Comparison of ENCODE assay signal across 16 mouse cellular contexts in genomic region chr7:82895606-82896005, GRCm38 (mm10). TPM values are rescaled to one million over a fixed set of nuclear protein-coding genes. Genes with fewer than 3 reads are reported as not detected.
DNase-seq lines count a peak whose midpoint lies in the region; ATAC-seq and TF ChIP-seq lines count a peak whose summit lies in the region.
"Had no signal": no experiment of that assay in that cellular context is flagged by ENCODE, and none has a peak within 500 bp of the region (broad histone marks: within the 10 kb centered on the region; RNA-seq: fewer than 3 reads in every experiment).

No protein-coding gene starts in this region.

- no peaks in the 10 kb centered on the region for H3K36me3 ChIP-seq in lung, embryonic 14.5 days (ENCODE audit: insufficient read depth)
- H3K36me3 ChIP-seq in lung, postnatal 0 days (ENCODE audit: insufficient read depth, low read length): no peaks in the 10 kb centered on the region
- H3K36me3 ChIP-seq in liver, embryonic 12.5 days: no peaks in the 10 kb centered on the region
- H3K36me3 ChIP-seq: heart, embryonic 13.5 days; intestine, embryonic 15.5 days; limb, embryonic 10.5 days; liver, embryonic 15.5 days; midbrain, embryonic 12.5 days had no signal

- no peaks in the 10 kb centered on the region for H3K4me1 ChIP-seq in lung, embryonic 14.5 days (ENCODE audit: insufficient read depth)
- H3K4me1 ChIP-seq in lung, postnatal 0 days (ENCODE audit: insufficient read depth, low read depth, low read length): no peaks in the 10 kb centered on the region
- H3K4me1 ChIP-seq in liver, embryonic 12.5 days: no peaks in the 10 kb centered on the region
- H3K4me1 ChIP-seq: intestine, embryonic 15.5 days; liver, embryonic 15.5 days; midbrain, embryonic 12.5 days had no signal

- no peak for TF ChIP-seq CTCF in lung, embryonic 14.5 days (IDR thresholded peaks at IDR 0.05; ENCODE audit: low read depth)
- no peak for TF ChIP-seq CTCF in lung, postnatal 0 days (IDR thresholded peaks at IDR 0.05)

- no peak overlapping the region for H3K4me2 ChIP-seq in lung, embryonic 14.5 days
- no peak overlapping the region for H3K4me2 ChIP-seq in lung, postnatal 0 days (replicated peaks; ENCODE audit: low read depth, low read length)
- H3K4me2 ChIP-seq in liver, embryonic 12.5 days: no peak overlapping the region
- H3K4me2 ChIP-seq: heart, embryonic 13.5 days; intestine, embryonic 15.5 days; liver, embryonic 15.5 days; midbrain, embryonic 12.5 days had no signal

- no peaks in the 10 kb centered on the region for H3K9me3 ChIP-seq in lung, embryonic 14.5 days (ENCODE audit: low read depth, low read length)
- H3K9me3 ChIP-seq in lung, postnatal 0 days (ENCODE audit: low read length): no peaks in the 10 kb centered on the region
- H3K9me3 ChIP-seq in liver, embryonic 12.5 days (replicated peaks): no peaks in the 10 kb centered on the region
- H3K9me3 ChIP-seq: heart, embryonic 13.5 days; intestine, embryonic 15.5 days; limb, embryonic 10.5 days; liver, embryonic 15.5 days; midbrain, embryonic 12.5 days had no signal

- H3K27me3 ChIP-seq in lung, embryonic 14.5 days (ENCODE audit: insufficient read depth, low read length): no peaks in the 10 kb centered on the region
- no peaks in the 10 kb centered on the region for H3K27me3 ChIP-seq in lung, postnatal 0 days (replicated peaks; ENCODE audit: insufficient read depth, low read length)
- H3K27me3 ChIP-seq in liver, embryonic 12.5 days (replicated peaks): no peaks in the 10 kb centered on the region
- H3K27me3 ChIP-seq: heart, embryonic 13.5 days; intestine, embryonic 15.5 days; liver, embryonic 15.5 days; midbrain, embryonic 12.5 days had no signal

- no peak for TF ChIP-seq EP300 in lung, postnatal 0 days (IDR thresholded peaks at IDR 0.05)

- no peak overlapping the region for H3K27ac ChIP-seq in lung, embryonic 14.5 days (ENCODE audit: low read depth)
- no peak overlapping the region for H3K27ac ChIP-seq in lung, postnatal 0 days (ENCODE audit: low read length)
- H3K27ac ChIP-seq in liver, embryonic 12.5 days: no peak overlapping the region
- H3K27ac ChIP-seq: heart, embryonic 13.5 days; intestine, embryonic 15.5 days; limb, embryonic 10.5 days; liver, embryonic 15.5 days; midbrain, embryonic 12.5 days had no signal

- WGBS in lung, embryonic 14.5 days: 34% methylated on average over 2 of the region's 2 CpGs
- 22% methylated on average over 2 of the region's 2 CpGs for WGBS in lung, postnatal 0 days
- 48% methylated on average over 2 of the region's 2 CpGs for WGBS in liver, embryonic 12.5 days (ENCODE audit: insufficient replicate concordance)

- peak; percentile 48 for DNase-seq in adrenal gland, adult 2 months
- DNase-seq in adrenal gland, adult 18-20 months (ENCODE audit: low spot score in 2 of 2): no peak
- DNase-seq in lung, embryonic 14.5 days: peak; percentile 59
- DNase-seq in lung, postnatal 0 days (ENCODE audit: low spot score): no peak
- DNase-seq in adipocyte (ENCODE audit: low spot score): peak; percentile 39
- peak; percentile 50 to 59 for DNase-seq in kidney, postnatal 25 days
- DNase-seq in urinary bladder, adult 18-20 months (ENCODE audit: low spot score in 2 of 2): no peak
- DNase-seq: B cell, adult 2 months; cerebellum, adult 11-12 months; thymus, adult 18-20 months had no signal

- no peak overlapping the region for H3K9ac ChIP-seq in lung, embryonic 14.5 days
- no peak overlapping the region for H3K9ac ChIP-seq in lung, postnatal 0 days (replicated peaks; ENCODE audit: low read depth)
- no peak overlapping the region for H3K9ac ChIP-seq in liver, embryonic 12.5 days
- H3K9ac ChIP-seq: heart, embryonic 13.5 days; intestine, embryonic 15.5 days; liver, embryonic 15.5 days; midbrain, embryonic 12.5 days had no signal

- H3K4me3 ChIP-seq in lung, embryonic 14.5 days (ENCODE audit: low read depth, low read length): no peak overlapping the region
- H3K4me3 ChIP-seq in lung, postnatal 0 days (ENCODE audit: low read depth, low read length): no peak overlapping the region
- no peak overlapping the region for H3K4me3 ChIP-seq in liver, embryonic 12.5 days
- H3K4me3 ChIP-seq: heart, embryonic 13.5 days; intestine, embryonic 15.5 days; limb, embryonic 10.5 days; liver, embryonic 15.5 days; midbrain, embryonic 12.5 days had no signal

- ATAC-seq in lung, embryonic 14.5 days (ENCODE audit: insufficient read depth): peak; percentile 31; the same call in 1 of the 2 replicates
- ATAC-seq in lung, postnatal 0 days: no peak
- no peak for ATAC-seq in liver, embryonic 12.5 days
- ATAC-seq: intestine, embryonic 15.5 days had no signal

RNA-seq across cellular contexts. Expression of gene Mex3b, which starts 28.5 kb away (rescaled TPM):
- total RNA-seq in adrenal gland, adult 2 months (2021): 1 to 10 TPM; 1.2 to 1.8 TPM
- 5.3 and 7.4 TPM in 2 replicates for polyA plus RNA-seq in adrenal gland, adult 2 months (2012; rRNA removed)
- 1 to 10 TPM; 1.2 to 1.4 TPM for total RNA-seq in adrenal gland, adult 18-20 months (2021)
- 17.4 and 17.6 TPM in 2 replicates for polyA plus RNA-seq in lung, embryonic 14.5 days (2014; fragmentation: Nextera tagmentation; extraction: Ambion mirVana)
- 6.5 and 7.7 TPM in 2 replicates for polyA plus RNA-seq in lung, postnatal 0 days (2015; fragmentation: Nextera tagmentation; extraction: Ambion mirVana)
- 2.7 and 3.2 TPM in 2 replicates for polyA plus RNA-seq in liver, embryonic 12.5 days (2016; fragmentation: Nextera tagmentation; extraction: Ambion mirVana)

Comparison
In these comparisons a context has a peak if more than half of its experiments do, and no peak if none do; other contexts are left out.
1. DNase-seq: peak in adrenal gland, adult 2 months (single experiment), lung, embryonic 14.5 days (single experiment), adipocyte (single experiment) and kidney, postnatal 25 days (2 of 2); none in adrenal gland, adult 18-20 months (0 of 2), lung, postnatal 0 days (single experiment) and urinary bladder, adult 18-20 months (0 of 2).